Comparison of ENCODE assay signal across 8 mouse cellular contexts in the genomic region with DNA sequence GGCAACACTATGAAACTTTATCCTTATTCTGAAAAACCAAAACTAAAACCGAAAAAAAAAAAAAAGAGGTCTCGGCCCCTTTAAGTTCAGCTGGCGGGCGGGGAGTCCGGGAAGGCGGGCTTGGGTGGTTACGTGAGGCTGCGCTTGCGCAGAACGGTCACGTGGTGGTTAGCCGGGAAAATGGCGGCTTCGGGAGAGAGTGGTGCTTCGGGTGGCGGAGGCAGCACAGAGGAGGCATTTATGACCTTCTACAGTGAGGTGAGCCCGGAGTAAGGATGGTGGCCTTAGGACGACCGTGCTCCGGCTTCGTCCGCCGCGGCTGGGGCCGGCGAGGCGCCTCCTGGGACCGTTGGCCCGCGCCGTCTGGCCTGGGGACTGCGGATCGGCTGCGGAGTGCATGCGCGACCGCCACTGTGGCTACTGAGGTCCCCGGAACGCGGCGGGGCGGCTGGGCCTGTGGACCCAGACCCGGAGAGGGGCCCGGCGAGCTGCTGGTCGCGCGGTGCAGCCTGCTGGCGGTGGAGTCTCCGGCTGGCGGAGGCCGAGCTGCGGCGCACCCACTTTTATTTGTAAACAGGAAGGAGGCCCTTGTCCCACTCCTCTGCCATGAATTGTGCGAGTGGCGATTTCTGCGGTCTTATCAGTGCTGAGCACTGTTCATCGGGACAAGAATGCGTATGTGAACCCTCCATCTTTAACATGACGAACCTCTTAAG. TPM values are rescaled to one million over a fixed set of nuclear protein-coding genes. Genes with fewer than 3 reads are reported as not detected.
DNase-seq lines count a peak whose midpoint lies in the region; ATAC-seq lines count a peak whose summit lies in the region.

Gene Dnajc8, plus strand, starts transcription at position 145 of the 716 bp plus-strand sequence.

- peak; percentile 95 for DNase-seq in CD4-positive helper T cell, adult 2 months (ENCODE audit: low read depth, low spot score)
- DNase-seq in brain, embryonic 18.5 days (ENCODE audit: low read depth, low spot score) = peak; percentile 88
- DNase-seq in kidney, postnatal 10 days = peak; percentile 98
- peak; percentile 93 to 94 for DNase-seq in natural killer cell, adult 2 months (ENCODE audit: low spot score in 2 of 2)

- H3K27ac ChIP-seq in heart, embryonic 13.5 days (replicated peaks) = peak within 1 kb of the TSS; percentile 86
- peak within 1 kb of the TSS; percentile 99 for H3K27ac ChIP-seq in liver, embryonic 12.5 days
- peak within 1 kb of the TSS; percentile 83 for H3K27ac ChIP-seq in stomach, embryonic 15.5 days

- H3K27me3 ChIP-seq in heart, embryonic 13.5 days (replicated peaks) = no peaks in the 10 kb centered on the region
- no peaks in the 10 kb centered on the region for H3K27me3 ChIP-seq in liver, embryonic 12.5 days (replicated peaks)
- H3K27me3 ChIP-seq in stomach, embryonic 15.5 days (replicated peaks) = no peaks in the 10 kb centered on the region

- no peaks in the 10 kb centered on the region for H3K9me3 ChIP-seq in heart, embryonic 13.5 days
- no peaks in the 10 kb centered on the region for H3K9me3 ChIP-seq in liver, embryonic 12.5 days (replicated peaks)
- no peaks in the 10 kb centered on the region for H3K9me3 ChIP-seq in stomach, embryonic 15.5 days

- peak; percentile 54 for ATAC-seq in erythroid progenitor cell, adult 5-6 weeks (replicated peaks; ENCODE audit: low FRiP score, poor library complexity, severe bottlenecking)
- ATAC-seq in heart, embryonic 13.5 days (ENCODE audit: extremely low read depth, insufficient number of reproducible peaks, low FRiP score, low TSS enrichment) = peak; percentile 56
- ATAC-seq in liver, embryonic 12.5 days = peak; percentile 63
- peak; percentile 74 for ATAC-seq in stomach, embryonic 15.5 days (ENCODE audit: insufficient read depth, low FRiP score, low read depth)

- peak within 1 kb of the TSS; percentile 80 for H3K4me2 ChIP-seq in heart, embryonic 13.5 days
- H3K4me2 ChIP-seq in liver, embryonic 12.5 days = peak within 1 kb of the TSS; percentile 88
- H3K4me2 ChIP-seq in stomach, embryonic 15.5 days = peak within 1 kb of the TSS; percentile 81

- WGBS in heart, embryonic 13.5 days = under 1% methylated on average over 60 of the region's 60 CpGs
- WGBS in liver, embryonic 12.5 days (ENCODE audit: insufficient replicate concordance) = under 1% methylated on average over 55 of the region's 60 CpGs
- WGBS in stomach, embryonic 15.5 days = under 1% methylated on average over 60 of the region's 60 CpGs

- H3K4me3 ChIP-seq in heart, embryonic 13.5 days = peak within 1 kb of the TSS; percentile 100
- peak within 1 kb of the TSS; percentile 97 for H3K4me3 ChIP-seq in liver, embryonic 12.5 days
- peak within 1 kb of the TSS; percentile 100 for H3K4me3 ChIP-seq in stomach, embryonic 15.5 days (replicated peaks)

- H3K4me1 ChIP-seq in heart, embryonic 13.5 days = peaks cover 48% of the 10 kb centered on the region
- peaks cover 63% of the 10 kb centered on the region for H3K4me1 ChIP-seq in liver, embryonic 12.5 days
- peaks cover 12% of the 10 kb centered on the region for H3K4me1 ChIP-seq in stomach, embryonic 15.5 days

- peaks cover 43% of the 10 kb centered on the region for H3K36me3 ChIP-seq in heart, embryonic 13.5 days
- H3K36me3 ChIP-seq in liver, embryonic 12.5 days = peaks cover 51% of the 10 kb centered on the region
- H3K36me3 ChIP-seq in stomach, embryonic 15.5 days = 0 out of 2 replicates have a peak, but pooled peaks cover 14% of the 10 kb centered on the region

- peak within 1 kb of the TSS; percentile 96 for H3K9ac ChIP-seq in heart, embryonic 13.5 days
- H3K9ac ChIP-seq in liver, embryonic 12.5 days = peak within 1 kb of the TSS; percentile 97
- peak within 1 kb of the TSS; percentile 100 for H3K9ac ChIP-seq in stomach, embryonic 15.5 days

RNA-seq across cellular contexts. Expression of gene Dnajc8, which starts in this region (rescaled TPM):
- total RNA-seq in erythroid progenitor cell, adult 5-6 weeks (2015; ENCODE audit: low replicate concordance) = 107 and 129 TPM in 2 replicates
- total RNA-seq in erythroid progenitor cell, adult 5-6 weeks (2017; ENCODE audit: low replicate concordance) = 248 and 264 TPM in 2 replicates
- polyA plus RNA-seq in heart, embryonic 13.5 days (2015; fragmentation: Nextera tagmentation; extraction: Ambion mirVana) = 103 and 116 TPM in 2 replicates
- polyA plus RNA-seq in liver, embryonic 12.5 days (2016; fragmentation: Nextera tagmentation; extraction: Ambion mirVana) = 143 and 148 TPM in 2 replicates
- polyA plus RNA-seq in stomach, embryonic 15.5 days (2015; fragmentation: Nextera tagmentation; extraction: Ambion mirVana) = 140 and 147 TPM in 2 replicates

Comparison
In these comparisons a context has a peak if more than half of its experiments do, and no peak if none do; other contexts are left out.
1. Peak in every context shown above with its lines: DNase-seq, ATAC-seq, H3K4me3 ChIP-seq and H3K27ac ChIP-seq.